Mouse (Mus musculus) testis, postnatal 10 days (tissue): Measurements from ENCODE around the gene Gnb4.

Experiments
- DNase-seq: peaks from one replicate; pipeline ENCODE4 v3.0.0; 2021; ENCODE audit warnings: low spot score

Gnb4 gene

GRCm38 (mm10) chr3:32616331-32617052 lies at the start of gene Gnb4:
Gnb4 (minus strand) TSS chr3:32616585.
- peak; percentile 70 for DNase-seq

DNA sequence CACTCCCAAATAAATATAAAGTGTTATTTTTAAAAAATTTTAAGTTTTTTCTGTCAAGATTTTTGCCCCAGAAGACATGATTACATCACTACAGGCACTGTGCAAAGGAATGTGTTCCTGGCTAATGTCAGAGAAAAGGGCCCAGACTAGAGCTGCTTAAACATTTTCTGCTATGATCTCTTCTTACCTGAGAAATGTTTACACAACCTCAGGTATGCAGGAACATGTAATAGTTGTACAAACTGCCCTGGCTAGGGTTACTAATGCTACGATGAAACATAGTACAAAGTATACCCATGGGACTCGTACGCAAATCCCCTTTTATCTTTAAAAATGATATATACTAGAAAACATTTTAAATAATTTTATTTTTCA lies 45.2 kb upstream of the Gnb4 start:
- no peak for DNase-seq

DNA sequence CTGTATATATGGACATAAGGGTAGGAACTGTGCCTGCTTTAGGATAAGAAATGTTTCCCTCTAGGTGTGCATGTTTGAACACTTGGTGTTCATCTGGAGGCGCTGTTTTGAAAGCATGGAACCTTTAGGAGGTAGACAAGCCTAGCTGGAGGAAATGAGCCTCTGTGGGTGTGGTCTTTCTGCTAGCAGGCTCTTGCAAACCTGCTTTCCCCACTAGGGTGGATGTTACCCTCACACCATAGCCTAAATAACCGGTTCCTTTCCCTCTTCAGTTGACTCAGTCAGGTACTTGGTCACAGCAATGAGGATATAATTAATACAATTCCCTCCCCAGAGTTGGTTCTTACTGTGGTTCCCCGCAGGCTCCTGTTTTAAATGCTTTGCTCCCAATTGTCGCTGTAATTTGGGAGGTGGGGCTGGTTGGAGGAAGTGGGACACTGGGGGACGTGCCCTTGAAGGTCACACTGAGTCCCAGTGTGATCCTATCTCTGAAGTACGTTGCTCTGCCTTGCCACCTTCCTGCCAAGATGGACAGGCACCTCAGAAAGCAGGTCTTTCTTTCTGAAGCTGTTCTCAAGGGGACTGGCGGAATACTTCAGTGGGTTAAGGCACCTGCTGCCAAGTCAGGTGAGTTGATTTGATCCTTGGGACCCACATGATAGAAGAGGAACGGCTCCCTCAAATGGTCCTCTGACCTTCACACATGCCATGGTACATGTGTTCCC lies 44.6 kb upstream of the Gnb4 start:
- DNase-seq = no peak

DNA sequence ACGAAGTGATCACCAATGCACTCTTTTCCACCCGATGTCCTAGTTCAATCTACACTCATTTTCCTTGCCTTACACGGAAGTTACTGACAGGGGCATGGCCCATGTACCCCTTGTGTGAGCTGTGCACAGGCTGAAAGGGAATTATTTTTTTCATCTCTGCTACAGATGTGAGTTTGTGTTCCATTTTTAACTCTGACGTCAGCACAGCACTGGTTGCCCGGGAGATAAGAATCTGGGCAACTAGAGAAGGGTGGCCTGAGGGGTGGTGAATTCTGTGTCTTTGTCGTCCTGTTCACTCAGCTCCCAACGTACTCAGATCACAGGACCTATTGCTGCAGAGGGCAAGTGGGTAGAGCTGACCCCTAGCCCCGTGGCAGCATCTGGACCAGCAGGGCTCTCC lies 43.9 kb upstream of the Gnb4 start:
- DNase-seq = no peak

- no peak for DNase-seq
Observed at GRCm38 (mm10) chr3:32659506-32659905, 43.1 kb upstream of the Gnb4 start.

DNA sequence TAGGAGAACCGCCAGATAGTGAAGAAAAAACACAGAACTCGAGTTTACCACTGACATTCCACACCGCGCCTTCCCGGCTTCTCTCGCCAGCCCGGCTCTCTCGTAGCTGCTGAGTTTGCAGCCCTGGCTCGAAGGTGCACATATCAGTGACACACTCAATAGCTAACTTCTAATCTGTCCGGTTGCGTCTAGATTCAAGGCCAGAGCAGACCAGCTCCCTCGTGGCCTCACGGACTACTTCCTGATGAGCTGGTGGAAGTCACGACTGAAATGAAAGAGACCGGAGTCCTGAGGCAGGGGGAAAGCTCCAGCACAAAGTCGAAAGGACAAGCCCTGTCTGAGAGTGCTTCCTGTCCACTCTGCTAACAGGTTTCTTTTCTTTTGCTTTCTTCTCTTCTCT lies 42.4 kb upstream of the Gnb4 start:
- DNase-seq = no peak

DNA sequence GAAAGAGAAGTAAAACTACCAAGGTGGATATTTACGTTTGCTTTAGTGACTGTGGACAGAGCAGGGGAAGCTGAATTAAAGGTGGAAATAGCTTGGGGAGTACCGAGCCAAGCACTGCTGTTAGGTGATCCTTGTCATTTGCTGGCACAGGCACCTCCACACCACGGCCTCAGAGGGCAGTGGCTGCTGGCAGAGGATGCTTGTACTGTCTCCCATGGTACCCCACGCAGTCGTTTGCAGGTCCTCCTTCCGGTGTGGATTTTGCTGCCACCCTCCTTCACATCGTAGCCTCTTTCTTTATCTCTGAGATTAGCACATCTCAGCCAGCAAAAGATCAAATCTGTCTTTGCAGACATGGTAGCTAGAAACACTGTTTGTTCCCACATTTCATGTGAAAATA lies 42.0 kb upstream of the Gnb4 start:
- no peak for DNase-seq

DNA sequence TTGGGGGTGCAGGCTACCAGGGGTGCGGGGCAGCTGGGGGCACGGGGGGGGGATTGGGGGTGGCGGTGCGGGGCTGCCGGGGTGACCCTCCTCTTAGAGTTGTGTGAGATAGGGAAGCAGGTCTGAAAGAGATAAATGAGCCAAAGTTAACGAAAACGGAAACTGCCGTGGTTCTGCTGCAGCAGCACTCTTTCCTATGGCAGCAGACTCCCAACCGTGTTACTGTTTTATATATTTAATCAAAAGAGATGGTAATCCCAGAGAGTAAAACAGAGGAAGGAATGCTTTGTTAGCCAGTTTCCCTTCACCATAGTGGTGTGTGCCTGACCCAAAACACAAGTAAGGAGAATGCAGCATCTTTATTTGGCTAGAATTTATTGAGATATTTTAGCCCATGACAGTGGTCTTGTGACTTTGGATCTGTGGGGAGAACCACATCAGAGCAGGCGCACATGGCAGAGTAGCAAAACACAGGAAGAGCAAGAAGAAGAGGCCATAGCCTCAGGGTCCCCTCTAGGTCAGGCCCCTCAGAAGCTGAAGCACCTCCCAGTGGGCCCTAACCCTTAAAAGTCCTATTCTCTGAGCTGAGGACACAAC lies 40.1 kb upstream of the Gnb4 start:
- no peak for DNase-seq

- DNase-seq = no peak
Observed at GRCm38 (mm10) chr3:32655994-32656393, 39.6 kb upstream of the Gnb4 start.

GRCm38 (mm10) chr3:32652739-32653138 lies 36.4 kb upstream of the Gnb4 start:
- DNase-seq = no peak

DNA sequence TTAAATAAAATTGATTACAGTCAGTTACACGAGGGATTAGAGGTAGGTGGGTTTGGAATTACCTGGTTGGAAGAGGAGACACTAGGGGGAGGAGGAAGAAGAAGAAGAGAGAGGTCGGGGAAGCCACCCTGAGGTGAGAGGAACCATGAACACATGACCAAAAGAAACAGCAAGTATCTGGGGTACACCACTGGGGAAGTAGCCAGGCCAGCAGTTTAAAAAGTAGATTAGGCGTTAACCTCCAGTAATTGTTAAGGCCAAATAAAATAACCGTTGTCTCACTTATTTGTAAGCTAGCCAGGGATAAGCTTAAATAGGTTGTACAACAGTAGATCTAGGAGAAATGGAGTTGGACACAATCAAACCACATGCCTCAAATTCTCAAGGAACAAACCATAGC lies 32.9 kb upstream of the Gnb4 start:
- DNase-seq = no peak

- DNase-seq = no peak
Observed at GRCm38 (mm10) chr3:32646918-32647317, 30.5 kb upstream of the Gnb4 start.

DNA sequence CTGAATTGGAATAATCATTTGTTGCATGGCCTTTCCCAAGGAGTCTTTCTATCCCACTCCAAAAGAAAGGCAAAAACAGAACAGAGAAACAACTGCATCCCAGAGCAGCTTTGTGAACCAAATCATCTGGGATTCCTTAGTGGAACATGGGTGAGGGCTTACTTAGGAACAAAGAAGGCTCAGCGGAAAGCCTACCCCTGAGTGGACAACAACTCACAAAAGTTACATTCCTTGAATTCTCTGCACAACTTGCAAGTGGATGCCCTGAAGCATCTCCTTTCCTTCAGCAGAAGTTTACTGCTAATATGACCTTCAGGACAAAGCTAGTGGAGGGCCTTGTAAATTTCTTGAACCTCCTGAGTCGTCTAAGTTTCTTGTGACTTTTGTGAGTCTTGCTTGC lies 28.4 kb upstream of the Gnb4 start:
- no peak for DNase-seq

GRCm38 (mm10) chr3:32642116-32642515 lies 25.7 kb upstream of the Gnb4 start:
- DNase-seq = no peak

- no peak for DNase-seq
Observed at GRCm38 (mm10) chr3:32638240-32638639, 21.9 kb upstream of the Gnb4 start.

- no peak for DNase-seq
Observed at GRCm38 (mm10) chr3:32632760-32633264, 16.4 kb upstream of the Gnb4 start.

- no peak for DNase-seq
Observed at GRCm38 (mm10) chr3:32630210-32630609, 13.8 kb upstream of the Gnb4 start.

DNA sequence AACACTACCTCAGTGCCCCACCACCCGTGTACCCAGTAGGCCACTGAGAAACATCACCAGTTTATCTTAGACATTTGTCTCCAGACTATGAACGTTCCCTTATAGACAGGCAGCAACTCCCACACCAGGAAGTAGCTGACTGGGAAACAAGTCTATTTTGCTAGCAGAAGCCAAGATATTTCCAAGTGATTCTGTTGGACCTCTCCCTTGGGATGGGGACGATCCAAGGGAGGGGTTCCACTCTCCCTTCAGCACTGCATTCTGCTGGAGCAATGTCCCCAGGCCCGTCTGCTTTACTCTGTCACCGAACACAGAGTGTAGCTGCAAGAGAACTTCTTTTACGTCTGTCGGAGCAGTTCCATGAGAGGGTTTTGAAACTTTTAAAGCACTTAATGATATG lies 11.8 kb upstream of the Gnb4 start:
- no peak for DNase-seq

- DNase-seq = no peak
Observed at GRCm38 (mm10) chr3:32622106-32622505, 5.7 kb upstream of the Gnb4 start.

GRCm38 (mm10) chr3:32621658-32622057 lies 5.3 kb upstream of the Gnb4 start:
- DNase-seq = no peak

DNA sequence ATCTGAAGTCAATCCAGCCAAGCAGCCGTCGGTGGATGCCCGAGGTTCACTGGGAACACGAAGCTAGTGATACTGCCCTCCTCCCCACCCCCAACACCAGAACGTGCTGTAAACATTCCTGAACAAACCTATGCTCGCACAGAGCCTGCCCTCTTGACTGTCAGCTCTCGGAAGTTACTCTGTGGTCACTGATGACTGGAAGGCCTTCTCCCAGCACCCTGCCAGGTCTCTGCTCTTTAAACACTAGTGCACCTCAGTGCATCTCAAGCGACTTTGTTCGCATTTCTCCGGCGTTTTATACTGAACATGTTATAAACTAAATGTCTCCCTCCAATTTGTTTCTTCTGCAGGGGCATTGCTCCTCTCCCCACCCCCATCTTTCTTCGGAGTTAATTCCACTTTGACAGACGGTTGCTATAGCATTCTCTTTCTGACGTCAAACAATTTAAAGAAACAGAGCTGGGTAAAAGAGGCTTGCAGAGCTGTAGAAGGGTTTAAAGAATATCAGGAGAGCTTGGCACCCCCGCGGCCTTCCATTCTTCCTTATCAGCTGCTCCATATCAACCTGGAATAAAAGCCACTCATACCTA lies 763 bp upstream of the Gnb4 start:
- no peak for DNase-seq

GRCm38 (mm10) chr3:32616006-32616330 lies 417 bp downstream of the Gnb4 start:
- DNase-seq = peak; percentile 43

DNA sequence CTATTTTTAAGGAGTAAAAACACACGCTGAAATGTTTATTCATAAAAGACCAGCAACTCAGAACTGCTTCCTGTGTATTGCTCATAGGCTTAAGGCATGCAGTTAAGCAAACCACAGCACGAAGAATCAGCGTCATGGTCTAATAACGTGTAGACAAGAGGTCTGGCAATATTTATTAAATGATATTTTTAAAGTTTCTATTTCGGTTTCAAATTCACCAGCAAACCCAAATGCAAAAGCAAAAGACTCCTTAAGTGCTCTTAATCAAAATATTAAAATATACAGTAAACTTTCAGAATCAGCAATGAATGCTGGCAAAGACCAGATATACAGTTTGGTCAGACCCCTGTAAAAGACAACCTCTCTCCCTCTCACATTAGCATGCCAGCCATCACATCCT lies 1.0 kb downstream of the Gnb4 start:
- no peak for DNase-seq
